Mouse (Mus musculus): ENCODE results near the gene Ankrd63. TPM values are rescaled to one million over a fixed set of nuclear protein-coding genes. Genes with fewer than 3 reads are reported as not detected.
A peak's percentile ranks its signal among the peaks of the same experiment; 100 is the strongest.
"Not testable (repeated sequence)": the region's sequence is repeated elsewhere in the genome, so short reads cannot be mapped to it uniquely, and the experiment has no call there.

Gene Ankrd63
- polyA plus RNA-seq, 1 experiment from 2014 or later, result 2.1 TPM

- Histone ChIP-seq H3K4me1 (ENCODE audit: control insufficient read depth in 2 of 2, insufficient read depth in 2 of 2, low read length in 2 of 2) (peaks cover 31 to 40% of the 10 kb centered on the region in 2 experiments), H3K9ac (ENCODE audit: low read length) (no peak overlapping the region), H3K9me3 (ENCODE audit: control insufficient read depth, low read length) (no peaks in the 10 kb centered on the region), H3K27me3 (ENCODE audit: control insufficient read depth, insufficient read depth, low read length) (no peaks in the 10 kb centered on the region), H3K4me2 (ENCODE audit: low read length) (peak overlapping the region; percentile 67; the same call in 1 of the 2 replicates), H3K36me3 (ENCODE audit: control insufficient read depth, insufficient read depth, low read length) (no peaks in the 10 kb centered on the region), H3K27ac (replicated peaks in 1 of 2; ENCODE audit: control insufficient read depth in 1 of 2, insufficient read depth in 1 of 2, low read depth in 2 of 2, low read length in 2 of 2) (0 out of 4 replicates have a peak overlapping the region, but pooled peaks of 1 of the 2 experiments have one; percentile 1), H3K4me3 (ENCODE audit: control insufficient read depth in 1 of 2, insufficient read depth in 1 of 2, low read depth in 1 of 2, low read length in 2 of 2) (no peak overlapping the region)
- WGBS, result 68% methylated on average over 1 of the region's 1 CpGs
- ATAC-seq (ENCODE audit: insufficient number of reproducible peaks, insufficient read depth, low FRiP score, low read depth), result no peak
Measured at GRCm38 (mm10) chr2:118659077-118659476, 44.7 kb downstream of the Ankrd63 start.

GRCm38 (mm10) chr2:118658457-118658856 is 45.3 kb downstream of the Ankrd63 start:
- Histone ChIP-seq H3K4me3 (ENCODE audit: control insufficient read depth in 1 of 2, insufficient read depth in 1 of 2, low read depth in 1 of 2, low read length in 2 of 2) (no peak overlapping the region), H3K27me3 (ENCODE audit: control insufficient read depth, insufficient read depth, low read length) (no peaks in the 10 kb centered on the region), H3K27ac (replicated peaks in 1 of 2; ENCODE audit: control insufficient read depth in 1 of 2, insufficient read depth in 1 of 2, low read depth in 2 of 2, low read length in 2 of 2) (no peak overlapping the region), H3K4me1 (ENCODE audit: control insufficient read depth in 2 of 2, insufficient read depth in 2 of 2, low read length in 2 of 2) (peaks cover 29 to 39% of the 10 kb centered on the region in 2 experiments), H3K9me3 (ENCODE audit: control insufficient read depth, low read length) (no peaks in the 10 kb centered on the region), H3K36me3 (ENCODE audit: control insufficient read depth, insufficient read depth, low read length) (no peaks in the 10 kb centered on the region), H3K4me2 (ENCODE audit: low read length) (no peak overlapping the region), H3K9ac (ENCODE audit: low read length) (no peak overlapping the region)
- WGBS, result 42% methylated on average over 4 of the region's 4 CpGs
- no peak for ATAC-seq (ENCODE audit: insufficient number of reproducible peaks, insufficient read depth, low FRiP score, low read depth)

- peak; percentile 18; the same call in 1 of the 2 replicates for ATAC-seq (ENCODE audit: insufficient number of reproducible peaks, insufficient read depth, low FRiP score, low read depth)
- no peak overlapping the region for H3K4me2 ChIP-seq (ENCODE audit: low read length)
- H3K27ac ChIP-seq (replicated peaks in 1 of 2; ENCODE audit: control insufficient read depth in 1 of 2, insufficient read depth in 1 of 2, low read depth in 2 of 2, low read length in 2 of 2), result peak overlapping the region; percentile 55 to 56; a peak in 3 of 4 replicates
- no peaks in the 10 kb centered on the region for H3K36me3 ChIP-seq (ENCODE audit: control insufficient read depth, insufficient read depth, low read length)
- H3K9me3 ChIP-seq (ENCODE audit: control insufficient read depth, low read length), result no peaks in the 10 kb centered on the region
- peak overlapping the region; percentile 31; the same call in 1 of the 2 replicates for H3K9ac ChIP-seq (ENCODE audit: low read length)
- H3K4me1 ChIP-seq (ENCODE audit: control insufficient read depth in 2 of 2, insufficient read depth in 2 of 2, low read length in 2 of 2), result peaks cover 24 to 33% of the 10 kb centered on the region in 2 experiments
- WGBS, result 42% methylated on average over 3 of the region's 3 CpGs
- H3K27me3 ChIP-seq (ENCODE audit: control insufficient read depth, insufficient read depth, low read length), result no peaks in the 10 kb centered on the region
- no peak overlapping the region for H3K4me3 ChIP-seq (ENCODE audit: control insufficient read depth in 1 of 2, insufficient read depth in 1 of 2, low read depth in 1 of 2, low read length in 2 of 2)
Measured at GRCm38 (mm10) chr2:118656688-118657281, 47.0 kb downstream of the Ankrd63 start.

DNA sequence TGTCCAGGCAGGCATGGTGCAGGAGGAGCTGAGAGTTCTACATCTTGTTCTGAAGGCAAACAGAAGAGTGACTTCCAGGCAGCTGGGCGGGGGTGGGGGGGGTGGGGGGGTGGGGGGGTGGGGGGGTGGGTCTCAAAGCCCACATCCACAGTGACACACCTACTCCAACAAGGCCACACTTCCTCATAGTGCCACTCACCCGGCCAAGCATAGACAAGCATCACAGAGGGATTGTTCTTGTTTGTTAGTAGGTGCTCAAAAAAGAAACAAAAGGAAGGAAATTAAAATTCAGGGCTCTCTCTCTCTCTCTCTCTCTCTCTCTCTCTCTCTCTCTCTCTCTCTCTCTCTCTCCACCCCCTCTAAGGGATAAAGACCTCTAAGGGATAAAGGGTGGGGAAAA is 53.1 kb downstream of the Ankrd63 start:
- not testable (repeated sequence) for H3K4me1 ChIP-seq (ENCODE audit: control insufficient read depth in 2 of 2, insufficient read depth in 2 of 2, low read length in 2 of 2); ATAC-seq (ENCODE audit: insufficient number of reproducible peaks, insufficient read depth, low FRiP score, low read depth); H3K4me2 ChIP-seq (ENCODE audit: low read length); H3K9ac ChIP-seq (ENCODE audit: low read length); H3K27ac ChIP-seq (replicated peaks in 1 of 2; ENCODE audit: control insufficient read depth in 1 of 2, insufficient read depth in 1 of 2, low read depth in 2 of 2, low read length in 2 of 2); H3K4me3 ChIP-seq (ENCODE audit: control insufficient read depth in 1 of 2, insufficient read depth in 1 of 2, low read depth in 1 of 2, low read length in 2 of 2); H3K36me3 ChIP-seq (ENCODE audit: control insufficient read depth, insufficient read depth, low read length); H3K27me3 ChIP-seq (ENCODE audit: control insufficient read depth, insufficient read depth, low read length); H3K9me3 ChIP-seq (ENCODE audit: control insufficient read depth, low read length)
- 67% methylated on average over 2 of the region's 2 CpGs for WGBS

Other genes with a start within 250 kb of the Ankrd63 start
- gene Srp14, start 224.3 kb downstream of the Ankrd63 start, polyA plus RNA-seq (2014; fragmentation: Nextera tagmentation; extraction: Ambion mirVana), result 223 and 239 TPM in 2 replicates
- 2.1 and 6.3 TPM in 2 replicates for gene Bmf, start 154.3 kb downstream of the Ankrd63 start, polyA plus RNA-seq (2014; fragmentation: Nextera tagmentation; extraction: Ambion mirVana)
- 66.8 and 67.1 TPM in 2 replicates for gene Bub1b, start 105.8 kb downstream of the Ankrd63 start, polyA plus RNA-seq (2014; fragmentation: Nextera tagmentation; extraction: Ambion mirVana)
- 8.3 and 8.6 TPM in 2 replicates for gene Pak6, start 40.7 kb downstream of the Ankrd63 start, polyA plus RNA-seq (2014; fragmentation: Nextera tagmentation; extraction: Ambion mirVana)
- gene Plcb2, start 24.5 kb upstream of the Ankrd63 start, polyA plus RNA-seq (2014; fragmentation: Nextera tagmentation; extraction: Ambion mirVana), result 2.0 and 2.6 TPM in 2 replicates
- gene Inafm2, start 41.8 kb upstream of the Ankrd63 start, polyA plus RNA-seq (2014; fragmentation: Nextera tagmentation; extraction: Ambion mirVana), result 64.4 and 68.0 TPM in 2 replicates
- gene Ccdc9b, start 58.7 kb upstream of the Ankrd63 start, polyA plus RNA-seq (2014; fragmentation: Nextera tagmentation; extraction: Ambion mirVana), result 1.7 and 2.2 TPM in 2 replicates
- not detected in 2 replicates for gene Phgr1, start 68.8 kb upstream of the Ankrd63 start, polyA plus RNA-seq (2014; fragmentation: Nextera tagmentation; extraction: Ambion mirVana)
- gene Disp2, start 75.8 kb upstream of the Ankrd63 start, polyA plus RNA-seq (2014; fragmentation: Nextera tagmentation; extraction: Ambion mirVana), result 0.18 and 0.27 TPM in 2 replicates
- gene Knstrn, start 110.0 kb upstream of the Ankrd63 start, polyA plus RNA-seq (2014; fragmentation: Nextera tagmentation; extraction: Ambion mirVana), result 89.1 and 106 TPM in 2 replicates
- 70.6 and 75.6 TPM in 2 replicates for gene Ivd, start 158.0 kb upstream of the Ankrd63 start, polyA plus RNA-seq (2014; fragmentation: Nextera tagmentation; extraction: Ambion mirVana)
- gene Bahd1, start 196.4 kb upstream of the Ankrd63 start, polyA plus RNA-seq (2014; fragmentation: Nextera tagmentation; extraction: Ambion mirVana), result 1.0 and 1.6 TPM in 2 replicates
- 21.3 and 25.7 TPM in 2 replicates for gene Chst14, start 222.5 kb upstream of the Ankrd63 start, polyA plus RNA-seq (2014; fragmentation: Nextera tagmentation; extraction: Ambion mirVana)

All from heart, embryonic 14.5 days (tissue).